Mouse (Mus musculus) embryonic facial prominence, embryonic 11.5 days (tissue): ENCODE results near the gene B430218F22Rik. TPM values are rescaled to one million over a fixed set of nuclear protein-coding genes. Genes with fewer than 3 reads are reported as not detected.

Source experiments
- polyA plus RNA-seq: library from polyadenylated mRNA; unstranded; fragments of >200 nt; fragmentation: Nextera tagmentation; extraction: Ambion mirVana; gene quantifications from 2 replicates; pipeline ENCODE4 v1.2.1, GENCODE M21; 2014

Gene B430218F22Rik
- polyA plus RNA-seq, 1 experiment from 2014 or later: 0.50 TPM

Other genes starting within 250 kb of the B430218F22Rik start
- gene Mrps30, start 622 bp downstream of the B430218F22Rik start, polyA plus RNA-seq: 42.4 and 45.4 TPM in 2 replicates